Mouse (Mus musculus) G1E (cell line): ENCODE data around the gene Atxn3. TPM values are rescaled to one million over a fixed set of nuclear protein-coding genes. Genes with fewer than 3 reads are reported as not detected.
"Not testable (repeated sequence)": the region's sequence is repeated elsewhere in the genome, so short reads cannot be mapped to it uniquely, and the experiment has no call there.

Experiments
- ATAC-seq: 2 replicates; pipeline ENCODE4 v1.8.0; 2016; ENCODE audit warnings: mild to moderate bottlenecking; ENCODE audit not compliant: insufficient number of reproducible peaks, poor library complexity, low FRiP score, severe bottlenecking; ENCODE audit errors: extremely low read depth
- DNase-seq: peaks from one replicate; pipeline ENCODE4 v3.0.0; 2012; ENCODE audit warnings: low spot score
- H3K27me3 ChIP-seq: 2 replicates; pipeline ENCODE4 v1.6.1; 2012; ENCODE audit warnings: mild to moderate bottlenecking, low read length, inconsistent platforms; ENCODE audit not compliant: insufficient read depth
- H3K36me3 ChIP-seq: replicated peaks from 2 replicates; pipeline ENCODE3; 2012; ENCODE audit warnings: mild to moderate bottlenecking, inconsistent platforms
- H3K4me1 ChIP-seq: 2 replicates; pipeline ENCODE4 v1.6.1; 2012; ENCODE audit warnings: low read depth, low read length, inconsistent platforms, mixed read lengths; ENCODE audit not compliant: insufficient read depth
- H3K4me3 ChIP-seq: 2 replicates; pipeline ENCODE4 v1.5.1; 2012; ENCODE audit warnings: low read depth, mild to moderate bottlenecking, inconsistent platforms, low read length, moderate library complexity, mixed read lengths
- H3K9me3 ChIP-seq: replicated peaks from 2 replicates; pipeline ENCODE4 v1.6.1; 2012; ENCODE audit warnings: inconsistent platforms
- CTCF ChIP-seq: IDR thresholded peaks from 2 replicates; pipeline ENCODE4 v1.5.1; 2012; ENCODE audit warnings: low read depth, low read length, inconsistent platforms, mixed read lengths
- GATA1 ChIP-seq: IDR thresholded peaks from 2 replicates; pipeline ENCODE4 v1.6.1; 2012; ENCODE audit warnings: borderline replicate concordance, low read length, inconsistent platforms, mixed read lengths
- GATA2 ChIP-seq: IDR thresholded peaks from 2 replicates; pipeline ENCODE4 v1.6.1; 2012; ENCODE audit warnings: low read depth, low read length, inconsistent platforms, borderline replicate concordance
- POLR2AphosphoS5 ChIP-seq: IDR thresholded peaks from 2 replicates; pipeline ENCODE4 v1.6.1; 2012; ENCODE audit warnings: low read depth, low read length, inconsistent platforms; ENCODE audit not compliant: insufficient replicate concordance
- TAL1 ChIP-seq: conservative IDR thresholded peaks from 2 replicates; pipeline ENCODE4 v1.6.1; 2012; ENCODE audit warnings: low read depth, low read length, inconsistent platforms, mixed read lengths
- polyA plus RNA-seq: library from polyadenylated mRNA; stranded (reverse); fragments of >175 nt; gene quantifications from 2 replicates; pipeline ENCODE4 v1.2.3, GENCODE M21; 2012
- total RNA-seq, 2 experiments: library from RNA; stranded (forward) in 1 of 2; stranded (reverse) in 1 of 2; fragments of 200-1000 nt in 1 of 2; fragments of >200 nt in 1 of 2; fragmentation: Nextera tagmentation in 1 of 2; gene quantifications; 2 replicates each; pipeline ENCODE4 v1.2.3; 2014 to 2017

Gene Atxn3
- total and polyA plus RNA-seq, 3 experiments: 5.6 to 98.8 (median 75.6) TPM

DNA sequence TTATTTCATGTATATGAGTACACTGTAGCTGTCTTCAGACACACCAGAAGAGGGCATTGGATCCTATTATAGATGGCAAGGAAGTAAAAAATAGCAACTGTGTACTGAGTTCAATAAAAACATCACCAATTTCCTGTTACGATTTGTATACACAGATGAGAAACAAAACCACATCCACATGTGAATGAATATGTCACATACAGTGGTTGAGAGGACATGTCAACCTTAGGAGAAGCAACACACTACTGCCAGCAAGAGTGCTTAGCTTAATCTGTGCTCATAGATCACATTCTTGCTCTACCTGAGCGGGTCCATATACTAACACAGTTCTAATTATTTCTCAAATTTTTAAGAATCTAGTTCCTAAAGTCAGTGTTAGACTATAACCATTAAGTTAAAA, 13.3 kb upstream of the Atxn3 start:
- Histone ChIP-seq H3K9me3 (no peaks in the 10 kb centered on the region), H3K27me3 (no peaks in the 10 kb centered on the region), H3K36me3 (peaks cover 68% of the 10 kb centered on the region), H3K4me3 (no peak overlapping the region), H3K4me1 (peaks cover 43% of the 10 kb centered on the region)
- no peak for TF ChIP-seq CTCF
- TF ChIP-seq POLR2AphosphoS5: no peak
- TF ChIP-seq GATA2: no peak
- TF ChIP-seq TAL1: no peak
- TF ChIP-seq GATA1: no peak
- ATAC-seq (no peak), DNase-seq (no peak)

DNA sequence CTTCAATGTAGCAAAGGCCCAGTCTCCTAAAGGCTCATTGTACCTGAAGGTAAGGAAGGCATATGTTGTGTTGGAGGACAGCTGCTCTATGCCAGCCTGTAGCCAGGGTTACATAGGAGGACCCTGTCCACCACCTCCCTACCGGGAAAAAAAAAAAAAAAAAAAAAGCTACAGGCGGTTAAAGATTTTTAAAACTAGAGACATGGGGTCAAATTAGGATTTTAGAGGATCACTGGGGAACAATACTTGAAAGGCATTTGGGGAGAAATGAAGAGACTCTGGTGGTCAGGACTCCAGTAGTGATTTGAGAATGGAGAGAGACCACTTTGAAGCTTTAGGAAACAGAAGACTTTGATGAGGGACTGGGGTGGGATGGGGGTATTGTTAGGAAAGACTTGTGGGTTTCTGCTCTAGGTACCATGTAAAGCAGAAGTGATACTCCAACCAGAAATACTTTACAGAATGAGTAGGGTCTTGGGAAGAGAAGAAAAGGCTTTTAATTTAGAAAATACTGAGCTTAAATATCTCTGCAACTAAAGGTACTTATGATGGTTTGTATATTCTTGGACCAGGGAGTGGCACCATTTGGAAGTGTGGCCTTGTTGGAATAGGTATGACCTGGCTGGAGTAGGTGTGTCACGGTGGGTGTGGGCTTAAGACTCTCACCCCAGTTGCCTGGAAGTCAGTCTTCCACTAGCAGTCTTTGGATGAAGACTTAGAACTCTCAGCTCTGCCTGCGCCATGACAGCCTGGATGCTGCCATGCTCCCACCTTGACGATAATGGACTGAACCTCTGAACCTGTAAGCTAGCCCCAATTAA, 1.1 kb upstream of the Atxn3 start:
- Histone ChIP-seq H3K4me1 (peaks cover 45% of the 10 kb centered on the region), H3K36me3 (peaks cover 28% of the 10 kb centered on the region), H3K4me3 (peak overlapping the region; percentile 94; the same call in 1 of the 2 replicates)
- not testable (repeated sequence) for ATAC-seq, DNase-seq, H3K27me3 ChIP-seq, H3K9me3 ChIP-seq

DNA sequence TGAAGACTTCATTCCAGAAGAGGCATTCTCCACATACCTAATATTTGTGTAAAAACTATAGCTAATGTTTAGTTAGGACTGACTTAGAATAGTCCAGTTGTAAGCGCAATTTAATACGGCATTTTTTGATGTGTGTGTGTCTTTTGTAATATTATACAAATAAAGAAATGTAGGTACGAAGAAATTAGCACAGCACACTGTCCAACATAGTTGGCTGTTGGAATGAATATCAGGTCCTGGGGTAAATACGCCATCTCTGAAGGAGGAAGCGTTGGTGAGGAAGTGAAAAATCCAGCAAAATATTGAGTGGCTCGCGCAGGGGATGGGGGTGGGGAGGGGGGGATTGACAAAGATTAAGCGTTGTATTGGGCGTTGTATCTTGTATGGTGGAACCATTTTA, 510 bp upstream of the Atxn3 start:
- no peaks in the 10 kb centered on the region for H3K9me3 ChIP-seq
- H3K4me1 ChIP-seq: peaks cover 45% of the 10 kb centered on the region
- DNase-seq (peak; percentile 49), ATAC-seq (peak; percentile 6)
- H3K36me3 ChIP-seq: peaks cover 26% of the 10 kb centered on the region
- peak overlapping the region; percentile 94 for H3K4me3 ChIP-seq
- no peak for TF ChIP-seq POLR2AphosphoS5
- no peak for TF ChIP-seq GATA1
- no peaks in the 10 kb centered on the region for H3K27me3 ChIP-seq

GRCm38 (mm10) chr12:101957079-101957941, 736 bp downstream of the Atxn3 start:
- peaks cover 33% of the 10 kb centered on the region for H3K36me3 ChIP-seq
- H3K27me3 ChIP-seq: no peaks in the 10 kb centered on the region
- TF ChIP-seq TAL1: no peak
- TF ChIP-seq GATA2: no peak
- ATAC-seq (no peak), DNase-seq (no peak)
- peaks cover 34% of the 10 kb centered on the region for H3K4me1 ChIP-seq
- no peaks in the 10 kb centered on the region for H3K9me3 ChIP-seq
- peak overlapping the region; percentile 94 for H3K4me3 ChIP-seq

GRCm38 (mm10) chr12:101955821-101956220, 2.2 kb downstream of the Atxn3 start:
- H3K27me3 ChIP-seq, ATAC-seq, H3K9me3 ChIP-seq, DNase-seq, H3K4me3 ChIP-seq: not testable (repeated sequence)
- H3K4me1 ChIP-seq: peaks cover 35% of the 10 kb centered on the region
- H3K36me3 ChIP-seq: peaks cover 45% of the 10 kb centered on the region

- Histone ChIP-seq H3K4me1 (peaks cover 10% of the 10 kb centered on the region), H3K27me3 (no peaks in the 10 kb centered on the region), H3K9me3 (no peaks in the 10 kb centered on the region), H3K36me3 (peaks cover 79% of the 10 kb centered on the region), H3K4me3 (no peak overlapping the region)
- DNase-seq (no peak), ATAC-seq (no peak)
- TF ChIP-seq POLR2AphosphoS5: no peak
- TF ChIP-seq GATA2: no peak
- no peak for TF ChIP-seq CTCF
- TF ChIP-seq TAL1: no peak
Observed at GRCm38 (mm10) chr12:101948801-101949200, 9.2 kb downstream of the Atxn3 start.

DNA sequence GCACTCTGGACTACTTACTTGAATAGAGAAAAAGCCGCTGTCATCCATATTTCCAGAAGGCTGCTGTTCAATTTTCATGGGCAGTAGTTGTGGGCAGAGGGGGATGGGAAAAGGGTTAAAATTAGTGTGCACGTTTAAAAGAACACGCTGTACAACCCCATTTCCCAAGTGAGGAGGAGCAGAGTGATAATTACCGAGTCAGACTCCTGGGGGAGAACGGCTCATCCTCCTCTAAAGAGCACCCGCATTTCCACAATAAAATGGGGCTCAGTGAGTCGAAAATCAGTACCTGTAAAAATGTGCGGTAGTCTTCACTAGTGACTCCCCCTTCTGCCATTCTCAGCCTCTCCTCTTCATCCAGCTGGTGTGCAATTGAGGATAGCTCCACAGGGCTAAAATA, 10.1 kb downstream of the Atxn3 start:
- Histone ChIP-seq H3K9me3 (no peaks in the 10 kb centered on the region), H3K27me3 (no peaks in the 10 kb centered on the region), H3K4me1 (peaks cover 10% of the 10 kb centered on the region), H3K4me3 (no peak overlapping the region), H3K36me3 (peaks cover 82% of the 10 kb centered on the region)
- TF ChIP-seq GATA1 (no peak), CTCF (no peak), GATA2 (no peak), TAL1 (no peak), POLR2AphosphoS5 (no peak)
- ATAC-seq (no peak), DNase-seq (no peak)
